In genomic region chr7:19299194-19299593, GRCm38 (mm10) we compare ENCODE assay signal across 9 mouse cellular contexts. TPM values are rescaled to one million over a fixed set of nuclear protein-coding genes. Genes with fewer than 3 reads are reported as not detected.
DNase-seq lines count a peak whose midpoint lies in the region; ATAC-seq and TF ChIP-seq lines count a peak whose summit lies in the region.
"Had no signal": no experiment of that assay in that cellular context is flagged by ENCODE, and none has a peak within 500 bp of the region (broad histone marks: within the 10 kb centered on the region; RNA-seq: fewer than 3 reads in every experiment).

No protein-coding gene starts in this region.

- H3K4me3 ChIP-seq in gastrocnemius, adult 2 months: no peak overlapping the region
- no peak overlapping the region for H3K4me3 ChIP-seq in midbrain, embryonic 10.5 days
- no peak overlapping the region for H3K4me3 ChIP-seq in midbrain, embryonic 15.5 days
- H3K4me3 ChIP-seq in liver, postnatal 0 days (ENCODE audit: low read depth, low read length): no peak overlapping the region
- H3K4me3 ChIP-seq: midbrain, embryonic 12.5 days had no signal

- DNase-seq in gastrocnemius, adult 2 months: peak; percentile 70
- DNase-seq in gastrocnemius, postnatal 25 days: no peak
- peak; percentile 58 for DNase-seq in midbrain, embryonic 10.5 days (ENCODE audit: low spot score)
- DNase-seq in adrenal gland, postnatal 36 days: peak; percentile 37 to 66
- DNase-seq in liver, postnatal 0 days: peak; percentile 74
- DNase-seq in urinary bladder, postnatal 4 days (ENCODE audit: low spot score in 2 of 2): no peak
- DNase-seq in left cerebral cortex, adult 8-10 months (ENCODE audit: low spot score in 2 of 2): no peak

- no peak for ATAC-seq in midbrain, embryonic 15.5 days (replicated peaks)
- ATAC-seq in liver, postnatal 0 days: no peak

- TF ChIP-seq CTCF in gastrocnemius, adult 2 months (IDR thresholded peaks at IDR 0.05): peak; percentile 65
- TF ChIP-seq CTCF in liver, postnatal 0 days (IDR thresholded peaks at IDR 0.05; ENCODE audit: low read depth): peak; percentile 82

- no peak overlapping the region for H3K4me2 ChIP-seq in midbrain, embryonic 15.5 days
- H3K4me2 ChIP-seq in liver, postnatal 0 days (ENCODE audit: low read depth, low read length): no peak overlapping the region
- H3K4me2 ChIP-seq: midbrain, embryonic 12.5 days had no signal

- no peak overlapping the region for H3K9ac ChIP-seq in midbrain, embryonic 15.5 days
- no peak overlapping the region for H3K9ac ChIP-seq in liver, postnatal 0 days (replicated peaks)
- H3K9ac ChIP-seq: midbrain, embryonic 12.5 days had no signal

- no peak for TF ChIP-seq EP300 in liver, postnatal 0 days (IDR thresholded peaks at IDR 0.05; ENCODE audit: low read depth)

- 20% methylated on average over 3 of the region's 3 CpGs for WGBS in midbrain, embryonic 10.5 days
- 20% methylated on average over 3 of the region's 3 CpGs for WGBS in midbrain, embryonic 15.5 days
- WGBS in liver, postnatal 0 days (ENCODE audit: insufficient replicate concordance): 17% methylated on average over 3 of the region's 3 CpGs

- peaks cover 30% of the 10 kb centered on the region for H3K4me1 ChIP-seq in midbrain, embryonic 10.5 days
- H3K4me1 ChIP-seq in midbrain, embryonic 15.5 days: peaks cover 25% of the 10 kb centered on the region
- H3K4me1 ChIP-seq in liver, postnatal 0 days (ENCODE audit: insufficient read depth): peaks cover 10% of the 10 kb centered on the region

- no peaks in the 10 kb centered on the region for H3K9me3 ChIP-seq in midbrain, embryonic 10.5 days (replicated peaks)
- H3K9me3 ChIP-seq in midbrain, embryonic 15.5 days: no peaks in the 10 kb centered on the region
- H3K9me3 ChIP-seq in liver, postnatal 0 days (ENCODE audit: low read length): no peaks in the 10 kb centered on the region
- H3K9me3 ChIP-seq: midbrain, embryonic 12.5 days had no signal

- no peak overlapping the region for H3K27ac ChIP-seq in gastrocnemius, adult 2 months
- no peak overlapping the region for H3K27ac ChIP-seq in midbrain, embryonic 10.5 days (replicated peaks)
- H3K27ac ChIP-seq in midbrain, embryonic 15.5 days: no peak overlapping the region
- H3K27ac ChIP-seq in liver, postnatal 0 days (ENCODE audit: low read depth): no peak overlapping the region
- H3K27ac ChIP-seq: midbrain, embryonic 12.5 days had no signal

- H3K36me3 ChIP-seq in midbrain, embryonic 10.5 days: peaks cover 8% of the 10 kb centered on the region
- 0 out of 2 replicates have a peak, but pooled peaks cover 10% of the 10 kb centered on the region for H3K36me3 ChIP-seq in midbrain, embryonic 15.5 days (replicated peaks)
- H3K36me3 ChIP-seq in liver, postnatal 0 days (replicated peaks; ENCODE audit: insufficient read depth, low read length): no peaks in the 10 kb centered on the region

- H3K27me3 ChIP-seq in midbrain, embryonic 10.5 days (ENCODE audit: low read depth, poor library complexity, severe bottlenecking): peaks cover 29% of the 10 kb centered on the region
- H3K27me3 ChIP-seq in midbrain, embryonic 15.5 days (replicated peaks): peaks cover 18% of the 10 kb centered on the region
- peaks cover 28% of the 10 kb centered on the region for H3K27me3 ChIP-seq in liver, postnatal 0 days (ENCODE audit: insufficient read depth, low read length)

- intact Hi-C loops in gastrocnemius, adult 2 months (cut with DNase I): loop anchor here (1.0 to 5.0 kb wide), 2 partner anchors 15 to 63 kb away; no protein-coding TSS in a partner anchor

RNA-seq across cellular contexts. Expression of gene Fosb, which starts 10.7 kb away (rescaled TPM):
- total RNA-seq in gastrocnemius, adult 2 months (2021): under 1 TPM; 0.22 to 0.59 TPM
- under 1 TPM; 0.43 to 0.64 TPM for total RNA-seq in gastrocnemius, postnatal 25 days (2021)
- 0.02 TPM in 1 of 2 replicates, not detected in the other for polyA plus RNA-seq in midbrain, embryonic 10.5 days (2016; fragmentation: Nextera tagmentation; extraction: Ambion mirVana)
- polyA plus RNA-seq in midbrain, embryonic 15.5 days (2015; fragmentation: Nextera tagmentation; extraction: Ambion mirVana): 0.08 TPM in 1 of 2 replicates, not detected in the other
- 10 to 100 TPM; 11.2 to 23.6 TPM for total RNA-seq in adrenal gland, postnatal 36 days (2021)
- 0.06 TPM in 1 of 2 replicates, not detected in the other for polyA plus RNA-seq in liver, postnatal 0 days (2015; fragmentation: Nextera tagmentation; extraction: Ambion mirVana)
- total RNA-seq in left cerebral cortex, adult 8-10 months (2022): 10 to 100 TPM; 11.1 to 15.1 (median 13.8) TPM

RNA-seq across cellular contexts. Expression of gene Rtn2, which starts 16.8 kb away (rescaled TPM):
- total RNA-seq in gastrocnemius, adult 2 months (2021): 1,000 to 10,000 TPM in 1 of 2 experiments, 100 to 1,000 TPM in 1; 987 to 1,150 TPM
- 100 to 1,000 TPM; 943 to 950 TPM for total RNA-seq in gastrocnemius, postnatal 25 days (2021)
- 41.9 and 48.6 TPM in 2 replicates for polyA plus RNA-seq in midbrain, embryonic 10.5 days (2016; fragmentation: Nextera tagmentation; extraction: Ambion mirVana)
- polyA plus RNA-seq in midbrain, embryonic 15.5 days (2015; fragmentation: Nextera tagmentation; extraction: Ambion mirVana): 112 and 121 TPM in 2 replicates
- 1 to 10 TPM; 4.6 to 5.1 TPM for total RNA-seq in adrenal gland, postnatal 36 days (2021)
- 1.5 and 4.6 TPM in 2 replicates for polyA plus RNA-seq in liver, postnatal 0 days (2015; fragmentation: Nextera tagmentation; extraction: Ambion mirVana)
- 100 to 1,000 TPM; 108 to 133 (median 114) TPM for total RNA-seq in left cerebral cortex, adult 8-10 months (2022)

RNA-seq across cellular contexts. Expression of gene Ppm1n, which starts 19.3 kb away (rescaled TPM):
- under 1 TPM in 1 of 2 experiments, not detected in 1; 0.74 TPM for total RNA-seq in gastrocnemius, adult 2 months (2021)
- not detected for total RNA-seq in gastrocnemius, postnatal 25 days (2021)
- polyA plus RNA-seq in midbrain, embryonic 10.5 days (2016; fragmentation: Nextera tagmentation; extraction: Ambion mirVana): 0.36 and 0.39 TPM in 2 replicates
- 1.1 and 1.7 TPM in 2 replicates for polyA plus RNA-seq in midbrain, embryonic 15.5 days (2015; fragmentation: Nextera tagmentation; extraction: Ambion mirVana)
- not detected for total RNA-seq in adrenal gland, postnatal 36 days (2021)
- polyA plus RNA-seq in liver, postnatal 0 days (2015; fragmentation: Nextera tagmentation; extraction: Ambion mirVana): 0.15 TPM in 1 of 2 replicates, not detected in the other
- total RNA-seq in left cerebral cortex, adult 8-10 months (2022): under 1 TPM in 1 of 4 experiments, not detected in 3; 0.68 TPM

RNA-seq across cellular contexts. Expression of gene Vasp, which starts 27.6 kb away (rescaled TPM):
- total RNA-seq in gastrocnemius, adult 2 months (2021): 10 to 100 TPM; 13.6 to 17.3 TPM
- 10 to 100 TPM; 16.3 to 18.0 TPM for total RNA-seq in gastrocnemius, postnatal 25 days (2021)
- polyA plus RNA-seq in midbrain, embryonic 10.5 days (2016; fragmentation: Nextera tagmentation; extraction: Ambion mirVana): 49.3 and 52.7 TPM in 2 replicates
- polyA plus RNA-seq in midbrain, embryonic 15.5 days (2015; fragmentation: Nextera tagmentation; extraction: Ambion mirVana): 35.9 and 37.4 TPM in 2 replicates
- 10 to 100 TPM; 45.4 to 55.0 TPM for total RNA-seq in adrenal gland, postnatal 36 days (2021)
- 36.2 and 36.4 TPM in 2 replicates for polyA plus RNA-seq in liver, postnatal 0 days (2015; fragmentation: Nextera tagmentation; extraction: Ambion mirVana)
- total RNA-seq in left cerebral cortex, adult 8-10 months (2022): 10 to 100 TPM; 13.6 to 16.9 (median 15.6) TPM

RNA-seq across cellular contexts. Expression of gene Ercc1, which starts 45.4 kb away (rescaled TPM):
- total RNA-seq in gastrocnemius, adult 2 months (2021): 10 to 100 TPM; 28.1 to 30.4 TPM
- total RNA-seq in gastrocnemius, postnatal 25 days (2021): 10 to 100 TPM; 21.5 to 25.4 TPM
- polyA plus RNA-seq in midbrain, embryonic 10.5 days (2016; fragmentation: Nextera tagmentation; extraction: Ambion mirVana): 117 and 118 TPM in 2 replicates
- polyA plus RNA-seq in midbrain, embryonic 15.5 days (2015; fragmentation: Nextera tagmentation; extraction: Ambion mirVana): 80.2 and 83.3 TPM in 2 replicates
- total RNA-seq in adrenal gland, postnatal 36 days (2021): 10 to 100 TPM; 33.0 to 38.8 TPM
- polyA plus RNA-seq in liver, postnatal 0 days (2015; fragmentation: Nextera tagmentation; extraction: Ambion mirVana): 9.6 and 9.8 TPM in 2 replicates
- 10 to 100 TPM; 34.9 to 42.8 (median 38.6) TPM for total RNA-seq in left cerebral cortex, adult 8-10 months (2022)

Comparison
In these comparisons a context has a peak if more than half of its experiments do, and no peak if none do; other contexts are left out.
1. DNase-seq: peak in gastrocnemius, adult 2 months (single experiment), midbrain, embryonic 10.5 days (single experiment), adrenal gland, postnatal 36 days (2 of 2) and liver, postnatal 0 days (single experiment); none in gastrocnemius, postnatal 25 days (single experiment), urinary bladder, postnatal 4 days (0 of 2) and left cerebral cortex, adult 8-10 months (0 of 2).
2. RNA of gene Fosb, which starts 10.7 kb away (total RNA-seq): 11.2 to 23.6 TPM in adrenal gland, postnatal 36 days and 11.1 to 15.1 TPM in left cerebral cortex, adult 8-10 months; 0.43 to 0.64 TPM in gastrocnemius, postnatal 25 days and 0.22 to 0.59 TPM in gastrocnemius, adult 2 months; every median in the first group is over 4 times any median in the second.
3. RNA of gene Rtn2, which starts 16.8 kb away (total RNA-seq): 987 to 1,150 TPM in gastrocnemius, adult 2 months, 943 to 950 TPM in gastrocnemius, postnatal 25 days and 108 to 133 TPM in left cerebral cortex, adult 8-10 months; 4.6 to 5.1 TPM in adrenal gland, postnatal 36 days; every median in the first group is over 10 times any median in the second.